Mouse (Mus musculus): ENCODE data around the gene Tff2.

The Tff2 gene

DNA sequence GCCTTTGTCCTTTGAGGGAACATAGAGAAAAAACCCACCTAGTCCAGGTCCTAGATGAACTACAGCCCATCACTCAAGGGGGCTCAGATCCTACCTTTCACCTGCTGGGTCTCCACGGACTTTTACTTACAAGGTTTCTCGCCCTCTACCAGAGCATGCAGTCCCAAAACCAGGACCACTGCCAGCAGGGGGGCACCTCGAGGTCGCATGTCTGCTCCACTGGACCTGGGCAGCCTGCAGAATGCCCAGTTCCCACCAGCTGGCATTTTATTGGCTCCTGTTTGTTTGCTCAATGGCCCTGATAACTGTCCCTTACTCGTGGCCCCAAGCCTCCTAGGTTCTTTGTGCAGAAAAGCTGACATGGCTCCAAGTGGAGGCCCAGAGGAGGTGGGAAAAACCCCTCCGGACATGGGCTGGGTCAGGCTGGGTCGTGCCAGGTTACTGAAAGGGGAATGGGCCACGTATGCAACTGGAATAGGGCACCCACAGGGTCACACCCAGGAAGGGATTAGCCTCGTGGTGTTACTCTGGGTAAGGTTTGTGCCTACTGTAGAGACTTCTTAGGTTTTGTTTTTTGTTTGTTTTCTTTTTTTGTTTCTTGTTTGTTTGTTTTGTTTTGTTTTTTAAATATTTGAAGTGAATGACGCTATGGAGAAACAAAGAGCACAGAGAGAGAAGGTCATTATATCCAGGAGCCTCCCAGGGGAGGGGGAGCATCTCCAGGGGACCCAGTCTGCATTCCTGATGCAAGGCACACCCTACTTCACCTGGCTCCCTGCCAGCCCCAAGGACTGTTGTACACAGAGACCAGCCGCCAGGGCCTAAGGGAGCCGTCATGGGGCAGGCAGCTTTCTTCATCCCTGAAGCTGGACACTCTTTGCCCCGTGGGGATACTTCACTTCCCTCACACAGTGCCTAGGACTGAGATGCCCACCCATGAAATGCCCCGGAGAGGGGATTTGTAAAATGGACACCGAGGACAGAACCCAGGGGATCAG, at the start of gene Tff2:
TSS of gene Tff2 (minus strand) at position 243 of the 998 bp plus-strand sequence.
- peak in 1 of 2 experiments; percentile 35 for DNase-seq

DNA sequence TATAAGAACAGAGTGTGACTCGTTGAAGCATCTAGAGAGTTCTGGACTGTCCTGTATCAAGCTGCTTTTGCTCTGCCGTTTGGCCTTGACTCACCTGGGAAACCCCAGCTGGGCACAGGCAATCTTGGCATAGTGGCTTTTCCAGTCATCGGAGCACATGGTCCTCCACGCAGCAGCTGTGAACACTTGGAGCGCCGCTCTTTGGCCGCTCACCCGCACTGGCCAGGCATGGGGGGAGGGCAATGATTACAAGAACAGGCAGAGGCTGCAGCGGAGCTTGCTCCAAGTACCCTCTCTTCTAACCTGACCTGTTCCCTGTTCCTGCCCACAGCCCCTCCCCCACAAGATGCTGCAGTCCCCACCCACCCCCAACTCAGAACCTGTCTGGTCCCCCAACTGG, 49.3 kb upstream of the Tff2 start:
- peak; percentile 57 to 62 for DNase-seq

- no peak for DNase-seq
Measured at GRCm38 (mm10) chr17:31192663-31193062, 48.6 kb upstream of the Tff2 start.

DNA sequence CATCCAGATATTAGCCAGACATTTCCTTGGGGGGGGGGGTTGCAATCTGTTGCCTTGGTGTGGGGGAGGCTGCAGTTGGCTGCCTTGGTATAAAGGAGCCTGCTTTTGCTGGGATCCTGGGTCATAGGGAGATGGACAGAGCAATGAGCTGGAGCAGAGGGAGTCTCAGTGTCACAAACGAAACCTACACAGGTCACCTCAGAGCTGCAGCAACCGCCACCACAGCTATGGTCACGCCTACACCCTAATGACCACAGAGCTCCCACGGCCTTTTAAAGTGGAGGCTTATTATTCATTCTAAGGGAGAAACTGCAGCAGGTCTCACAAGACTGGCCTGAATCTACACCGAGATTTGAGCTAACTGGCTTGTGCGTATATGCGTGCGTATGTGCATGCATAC, 47.7 kb upstream of the Tff2 start:
- no peak for DNase-seq

- peak; percentile 89 to 90 for DNase-seq
Measured at GRCm38 (mm10) chr17:31187370-31187769, 43.3 kb upstream of the Tff2 start.

DNA sequence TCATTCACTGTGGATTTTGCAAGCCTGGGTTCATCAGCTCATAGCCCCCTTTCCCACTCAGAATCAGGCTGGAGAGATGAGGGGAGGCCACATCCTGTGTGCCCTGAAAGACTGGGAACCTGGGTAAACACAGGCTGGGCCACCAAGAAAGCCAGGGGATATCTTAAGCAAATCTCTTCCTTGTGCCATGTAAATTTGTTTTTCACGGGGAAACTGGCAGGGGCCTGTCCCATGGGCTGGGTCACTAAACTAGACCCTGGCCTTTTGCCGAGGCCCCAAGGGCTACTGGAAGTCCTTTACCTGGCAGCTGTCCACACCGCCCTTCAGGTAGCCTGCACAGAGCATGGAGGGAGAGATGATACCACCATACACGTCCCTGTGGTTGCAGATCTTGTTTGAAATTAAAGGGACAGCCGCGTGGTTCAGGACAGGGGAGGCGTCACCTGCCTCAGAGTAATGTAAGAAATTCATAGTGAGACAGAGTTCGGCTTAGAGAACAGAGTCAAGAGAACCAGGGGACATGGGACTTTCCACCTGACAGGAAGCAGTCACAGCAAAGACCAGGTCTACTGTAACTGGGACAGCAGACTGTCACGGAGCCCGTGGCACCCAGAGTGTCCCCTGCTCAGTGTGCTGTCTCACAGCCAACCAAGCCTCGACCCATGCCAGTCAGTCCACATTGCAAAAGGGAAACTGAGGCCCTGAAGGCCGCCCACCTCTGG, 40.3 kb upstream of the Tff2 start:
- DNase-seq = no peak

DNA sequence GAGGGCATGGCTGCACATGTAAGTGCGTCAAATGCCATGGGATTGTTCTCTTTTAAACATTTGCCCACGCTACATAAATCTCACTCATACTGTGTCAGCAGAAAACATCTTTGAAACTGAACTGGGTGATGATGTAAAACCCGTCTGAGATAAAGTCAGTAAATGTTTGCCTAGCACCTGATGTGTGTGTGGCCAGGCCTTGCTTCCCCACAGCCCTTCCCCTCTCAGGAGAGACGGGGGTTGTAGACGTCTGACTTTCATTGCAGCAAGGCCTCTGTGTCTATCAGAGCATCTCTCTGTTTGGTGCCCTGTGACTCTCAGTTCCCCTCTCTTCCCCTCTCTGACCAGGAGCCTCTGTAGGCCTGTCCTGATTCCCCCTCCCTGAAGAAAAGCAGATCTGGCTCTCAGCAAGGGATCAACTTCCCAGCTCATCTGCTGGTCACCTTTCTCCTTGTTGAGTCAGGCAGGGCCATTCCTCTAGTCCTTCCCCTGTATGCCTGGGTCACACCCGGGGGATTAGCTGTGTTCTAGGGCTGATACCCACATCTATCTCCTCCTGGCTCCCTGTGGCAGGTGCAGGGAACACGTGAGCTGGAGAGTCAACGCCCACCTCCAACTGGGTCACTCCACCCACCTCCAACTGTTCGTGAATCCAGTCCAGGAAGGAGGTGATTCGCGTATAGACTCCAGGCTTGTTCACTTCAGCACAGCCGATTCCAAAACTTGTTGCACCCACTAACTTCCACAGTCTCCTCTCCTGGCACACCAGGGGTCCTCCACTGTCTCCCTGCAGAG, 39.3 kb upstream of the Tff2 start:
- DNase-seq = peak in 1 of 2 experiments; percentile 27

DNA sequence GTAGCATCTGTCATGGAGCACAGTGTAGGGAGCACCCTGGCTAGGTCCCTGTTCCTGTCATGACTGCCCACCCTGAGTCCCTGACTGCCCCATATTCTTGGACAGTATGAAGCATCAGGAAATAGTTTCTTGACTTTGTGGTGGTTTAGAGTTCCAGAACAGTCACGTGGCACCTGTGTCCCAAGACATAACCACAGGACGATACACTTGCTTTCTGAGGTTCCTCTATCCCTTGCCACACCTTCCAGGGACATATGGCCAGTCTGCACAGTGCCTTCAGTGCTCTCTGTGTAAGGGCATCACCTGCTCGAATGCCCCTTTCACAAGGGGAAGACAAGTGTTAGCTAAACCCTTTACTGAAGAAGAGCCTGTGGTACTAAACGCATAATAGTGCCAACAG, 37.4 kb upstream of the Tff2 start:
- DNase-seq = no peak

- no peak for DNase-seq
Measured at GRCm38 (mm10) chr17:31176321-31176720, 32.2 kb upstream of the Tff2 start.

GRCm38 (mm10) chr17:31169796-31170195, 25.7 kb upstream of the Tff2 start:
- DNase-seq = no peak

DNA sequence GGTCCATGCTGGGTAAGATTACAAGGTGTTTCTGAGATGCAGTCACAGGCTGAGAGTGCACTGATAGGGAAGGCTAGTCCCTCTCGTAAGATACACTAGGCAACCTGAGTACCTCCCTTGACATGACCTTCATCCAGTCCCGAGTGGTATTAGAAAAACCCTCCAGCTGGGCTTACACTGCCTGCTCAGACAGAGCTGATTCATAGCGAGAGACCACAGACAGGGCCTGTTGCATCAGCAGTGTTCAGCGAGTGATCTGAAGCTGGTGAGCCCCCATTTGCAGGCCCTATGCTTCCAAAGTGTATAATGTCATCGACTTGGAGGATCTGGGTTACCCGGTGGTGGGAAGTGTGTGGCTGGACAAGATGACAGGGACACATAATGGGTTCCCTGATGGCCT, 21.0 kb upstream of the Tff2 start, which contains the start of gene Tff1:
TSS of gene Tff1 (minus strand) at position 151 of the 400 bp plus-strand sequence.
- no peak for DNase-seq

- DNase-seq = no peak
Measured at GRCm38 (mm10) chr17:31163821-31164220, 19.7 kb upstream of the Tff2 start.

- DNase-seq = no peak
Measured at GRCm38 (mm10) chr17:31162607-31163006, 18.5 kb upstream of the Tff2 start.

DNA sequence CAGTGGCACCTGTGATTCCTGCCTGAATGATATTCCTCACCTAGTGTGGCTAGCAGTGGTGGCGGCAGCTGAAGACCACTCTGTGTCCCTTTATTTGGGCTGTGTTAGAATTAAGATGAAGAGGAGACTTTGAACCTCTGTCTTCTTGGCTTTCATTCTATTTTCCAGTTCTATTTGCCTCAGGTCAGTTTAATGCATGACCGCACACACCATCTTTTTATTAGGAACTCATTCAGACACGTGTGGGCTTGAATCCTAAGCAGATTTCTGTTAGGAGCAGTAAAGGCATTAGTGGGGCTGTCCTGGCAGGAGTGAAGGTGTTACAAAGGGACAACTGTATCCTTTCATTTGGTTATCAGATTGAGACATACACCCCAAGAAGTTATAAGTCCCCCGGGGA, 16.2 kb upstream of the Tff2 start:
- DNase-seq = no peak

DNA sequence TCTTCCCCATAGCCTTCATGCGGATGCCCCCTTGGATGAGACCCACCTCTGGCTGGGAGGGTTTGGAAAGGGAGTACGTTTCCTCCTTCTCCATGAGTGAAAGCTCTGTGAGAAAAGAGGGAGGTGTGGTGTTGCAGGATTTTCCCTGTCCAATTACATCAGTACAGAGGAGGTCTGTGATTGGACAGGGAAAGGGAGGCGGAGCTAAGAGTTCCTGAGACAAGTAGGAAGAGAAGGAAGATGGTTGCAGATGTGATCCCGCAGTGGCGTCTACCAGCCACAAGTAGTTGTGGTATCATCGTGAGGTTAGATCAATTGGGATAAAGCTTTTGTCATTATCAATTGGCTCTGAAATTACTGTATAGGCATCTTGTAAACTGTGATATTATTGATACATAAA, 13.8 kb upstream of the Tff2 start:
- no peak for DNase-seq

DNA sequence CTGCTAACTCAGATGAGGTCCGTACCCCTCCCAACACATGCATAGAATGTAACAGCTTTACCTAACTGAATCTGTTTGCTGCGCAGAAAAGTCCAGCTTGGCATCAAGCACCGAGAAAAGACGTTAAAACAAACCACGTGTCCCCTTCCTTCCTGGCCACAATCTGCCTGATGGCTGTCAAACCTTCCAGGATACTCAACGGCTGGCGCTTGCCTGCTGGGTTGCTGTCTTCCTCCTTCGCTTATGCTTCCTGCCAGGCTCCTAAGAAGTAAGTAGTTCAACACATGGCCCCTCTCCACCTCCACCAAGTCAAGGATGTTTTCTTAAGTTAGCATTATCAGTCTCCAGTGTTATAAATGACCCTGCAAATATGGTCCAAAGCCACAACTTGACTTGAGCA, 9.7 kb upstream of the Tff2 start:
- DNase-seq = no peak

- no peak for DNase-seq
Measured at GRCm38 (mm10) chr17:31152966-31153499, 9.0 kb upstream of the Tff2 start.

DNA sequence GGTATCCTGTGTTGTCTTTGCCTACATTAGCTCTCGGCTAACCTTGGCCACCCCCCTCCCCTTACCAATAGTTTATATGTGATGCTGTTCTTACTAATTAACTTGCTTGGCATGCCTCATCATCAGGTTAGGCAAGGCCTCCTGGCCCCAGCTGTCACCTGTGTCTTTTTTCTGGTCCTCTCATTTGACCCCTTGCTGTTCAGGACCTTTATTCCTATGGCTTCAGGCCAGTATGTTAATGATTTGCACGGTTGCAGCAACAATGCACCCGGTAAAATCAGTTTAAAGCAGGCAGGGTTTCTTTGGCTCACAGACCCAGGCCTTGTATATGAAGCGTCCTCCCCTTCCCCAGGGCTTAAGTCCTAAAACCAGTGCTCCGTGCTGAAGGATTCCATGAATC, 8.4 kb upstream of the Tff2 start:
- DNase-seq = no peak

GRCm38 (mm10) chr17:31145998-31146397, 1.9 kb upstream of the Tff2 start:
- no peak for DNase-seq

DNA sequence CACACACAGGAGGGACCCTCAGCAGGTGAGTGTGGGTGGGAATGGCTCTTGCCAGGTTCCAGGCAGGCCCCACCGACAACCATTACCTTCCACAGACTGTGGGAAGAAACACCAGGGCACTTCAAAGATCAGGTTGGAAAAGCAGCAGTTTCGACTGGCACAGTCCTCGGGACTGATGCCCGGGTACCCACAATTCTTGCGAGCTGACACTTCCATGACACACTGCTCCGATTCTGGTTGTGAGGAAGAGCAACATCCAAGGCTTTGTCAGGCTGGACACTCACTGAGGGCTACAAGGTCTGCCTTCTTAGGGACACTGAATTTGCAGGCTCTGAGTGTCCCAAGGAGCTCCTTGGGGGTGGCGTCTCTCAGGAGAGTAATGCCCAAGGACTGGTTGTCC, 2.0 kb downstream of the Tff2 start:
- no peak for DNase-seq

- peak; percentile 87 to 94 for DNase-seq
Measured at GRCm38 (mm10) chr17:31138398-31138797, 5.7 kb downstream of the Tff2 start.

DNA sequence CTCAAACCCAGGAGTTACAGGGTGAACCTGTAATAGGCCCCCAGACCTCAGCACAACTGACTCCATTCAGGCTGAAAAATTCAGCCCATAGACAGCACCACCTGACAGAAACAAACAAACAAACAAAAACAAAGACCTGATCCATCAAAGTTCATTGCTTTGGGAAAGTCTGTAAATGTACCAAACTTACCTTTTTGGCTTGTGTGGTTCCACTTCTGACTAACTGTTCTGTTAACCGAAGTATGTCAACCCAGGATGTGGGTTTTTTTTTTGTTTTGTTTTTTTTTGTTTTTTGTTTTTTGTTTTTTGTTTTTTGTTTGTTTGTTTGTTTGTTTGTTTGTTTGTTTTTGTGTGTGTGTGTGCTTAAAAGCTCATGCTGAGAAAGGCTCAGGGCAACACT, 7.3 kb downstream of the Tff2 start:
- DNase-seq = no peak

DNA sequence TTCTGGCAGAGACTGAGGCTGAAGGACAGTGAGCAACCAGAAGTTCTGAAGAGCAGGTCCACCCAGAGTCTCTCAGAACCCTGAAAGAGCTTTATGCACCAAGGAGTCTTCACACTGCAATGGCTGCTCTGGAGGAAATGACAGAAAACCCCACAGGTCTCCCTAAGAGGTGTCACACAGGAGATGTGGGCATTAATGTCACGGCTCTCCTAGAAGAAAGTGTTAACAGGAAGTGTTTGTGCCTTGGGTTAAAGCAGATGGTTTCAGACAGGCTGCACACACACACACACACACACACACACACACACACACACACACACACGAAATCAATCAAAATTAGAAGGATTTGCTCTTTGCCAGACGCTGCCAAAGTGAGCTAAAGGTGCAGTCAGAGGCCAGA, 7.8 kb downstream of the Tff2 start:
- no peak for DNase-seq

Data from cerebellum, postnatal 10 days (tissue).